Mouse (Mus musculus) T-cell, adult 2 months (primary cell): Measurements from ENCODE around the gene Cd47.
A peak's percentile ranks its signal among the peaks of the same experiment; 100 is the strongest.
"Not testable (repeated sequence)": the region's sequence is repeated elsewhere in the genome, so short reads cannot be mapped to it uniquely, and the experiment has no call there.

Source experiments
- DNase-seq: peaks from one replicate; pipeline ENCODE4 v3.0.0; 2022; ENCODE audit warnings: low spot score

The Cd47 gene

GRCm38 (mm10) chr16:49787714-49788113 lies 12.6 kb upstream of the Cd47 start:
- no peak for DNase-seq

GRCm38 (mm10) chr16:49790575-49791465 lies 9.5 kb upstream of the Cd47 start:
- DNase-seq = peak; percentile 57

GRCm38 (mm10) chr16:49792446-49792878 lies 7.9 kb upstream of the Cd47 start:
- DNase-seq = peak; percentile 41

GRCm38 (mm10) chr16:49793596-49793995 lies 6.7 kb upstream of the Cd47 start:
- no peak for DNase-seq

GRCm38 (mm10) chr16:49796271-49796670 lies 4.1 kb upstream of the Cd47 start:
- no peak for DNase-seq

GRCm38 (mm10) chr16:49796954-49797353 lies 3.4 kb upstream of the Cd47 start:
- no peak for DNase-seq

- peak; percentile 48 for DNase-seq
These were observed 1.5 kb upstream of the Cd47 start for GRCm38 (mm10) chr16:49798790-49799189.

GRCm38 (mm10) chr16:49800996-49801395 lies 663 bp downstream of the Cd47 start:
- no peak for DNase-seq

GRCm38 (mm10) chr16:49801399-49801798 lies 1.1 kb downstream of the Cd47 start:
- peak; percentile 28 for DNase-seq

GRCm38 (mm10) chr16:49802993-49803392 lies 2.7 kb downstream of the Cd47 start:
- DNase-seq = no peak

- DNase-seq = no peak
These were observed 3.7 kb downstream of the Cd47 start for GRCm38 (mm10) chr16:49803932-49804461.

GRCm38 (mm10) chr16:49806920-49807319 lies 6.6 kb downstream of the Cd47 start:
- no peak for DNase-seq

- DNase-seq = peak; percentile 32
These were observed 7.1 kb downstream of the Cd47 start for GRCm38 (mm10) chr16:49807419-49807841.

- no peak for DNase-seq
These were observed 7.6 kb downstream of the Cd47 start for GRCm38 (mm10) chr16:49807862-49808430.

- no peak for DNase-seq
These were observed 11.6 kb downstream of the Cd47 start for GRCm38 (mm10) chr16:49811897-49812296.

GRCm38 (mm10) chr16:49812821-49813616 lies 12.7 kb downstream of the Cd47 start:
- DNase-seq = no peak

GRCm38 (mm10) chr16:49814419-49814818 lies 14.1 kb downstream of the Cd47 start:
- DNase-seq = no peak

- DNase-seq = no peak
These were observed 16.6 kb downstream of the Cd47 start for GRCm38 (mm10) chr16:49816889-49817288.

- DNase-seq = no peak
These were observed 17.8 kb downstream of the Cd47 start for GRCm38 (mm10) chr16:49818146-49818545.

- DNase-seq = peak; percentile 81
These were observed 18.3 kb downstream of the Cd47 start for GRCm38 (mm10) chr16:49818627-49819026.

- DNase-seq = no peak
These were observed 19.2 kb downstream of the Cd47 start for GRCm38 (mm10) chr16:49819494-49819893.

GRCm38 (mm10) chr16:49830911-49831310 lies 30.6 kb downstream of the Cd47 start:
- DNase-seq = not testable (repeated sequence)
